Comparison of ENCODE assay signal across 25 mouse cellular contexts in genomic region chr16:96914495-96914894, GRCm38 (mm10).
DNase-seq lines count a peak whose midpoint lies in the region; ATAC-seq and TF ChIP-seq lines count a peak whose summit lies in the region.
"Had no signal": no experiment of that assay in that cellular context is flagged by ENCODE, and none has a peak within 500 bp of the region (broad histone marks: within the 10 kb centered on the region; RNA-seq: fewer than 3 reads in every experiment).

No protein-coding gene starts in this region.

- H3K9ac ChIP-seq in hindbrain, postnatal 0 days (replicated peaks; ENCODE audit: low read length), result no peak overlapping the region
- no peak overlapping the region for H3K9ac ChIP-seq in hindbrain, embryonic 14.5 days
- H3K9ac ChIP-seq in midbrain, embryonic 14.5 days (replicated peaks; ENCODE audit: low read length), result no peak overlapping the region
- H3K9ac ChIP-seq: embryonic facial prominence, embryonic 12.5 days; embryonic facial prominence, embryonic 15.5 days; forebrain, embryonic 12.5 days; forebrain, embryonic 15.5 days; heart, embryonic 13.5 days; hindbrain, embryonic 15.5 days; intestine, embryonic 15.5 days had no signal

- WGBS in hindbrain, postnatal 0 days, result 88% methylated on average over 3 of the region's 3 CpGs
- 81% methylated on average over 3 of the region's 3 CpGs for WGBS in hindbrain, embryonic 14.5 days
- 78% methylated on average over 3 of the region's 3 CpGs for WGBS in midbrain, embryonic 14.5 days
- 91% methylated on average over 3 of the region's 3 CpGs for WGBS in midbrain, embryonic 10.5 days

- H3K4me1 ChIP-seq in hindbrain, postnatal 0 days (ENCODE audit: insufficient read depth, low read length), result peaks cover 2% of the 10 kb centered on the region; the same call in 1 of the 2 replicates
- peaks cover 8% of the 10 kb centered on the region for H3K4me1 ChIP-seq in hindbrain, embryonic 14.5 days (replicated peaks; ENCODE audit: control insufficient read depth, insufficient read depth, low read length)
- peaks cover 13% of the 10 kb centered on the region for H3K4me1 ChIP-seq in midbrain, embryonic 14.5 days (ENCODE audit: control insufficient read depth, insufficient read depth, low read length)
- H3K4me1 ChIP-seq in midbrain, embryonic 10.5 days, result peaks cover under 1% of the 10 kb centered on the region; the same call in 1 of the 2 replicates
- H3K4me1 ChIP-seq: embryonic facial prominence, embryonic 12.5 days; embryonic facial prominence, embryonic 15.5 days; intestine, embryonic 15.5 days had no signal

- no peaks in the 10 kb centered on the region for H3K36me3 ChIP-seq in hindbrain, postnatal 0 days (ENCODE audit: insufficient read depth, low read length)
- H3K36me3 ChIP-seq in hindbrain, embryonic 14.5 days (replicated peaks; ENCODE audit: control insufficient read depth, insufficient read depth), result no peaks in the 10 kb centered on the region
- H3K36me3 ChIP-seq in midbrain, embryonic 14.5 days (ENCODE audit: control insufficient read depth, insufficient read depth, low read length), result no peaks in the 10 kb centered on the region
- no peaks in the 10 kb centered on the region for H3K36me3 ChIP-seq in midbrain, embryonic 10.5 days
- H3K36me3 ChIP-seq: embryonic facial prominence, embryonic 12.5 days; embryonic facial prominence, embryonic 15.5 days; forebrain, embryonic 12.5 days; forebrain, embryonic 15.5 days; heart, embryonic 13.5 days; hindbrain, embryonic 15.5 days; intestine, embryonic 15.5 days had no signal

- TF ChIP-seq CTCF in hindbrain, postnatal 0 days (IDR thresholded peaks at IDR 0.05; ENCODE audit: low read depth), result no peak

- no peaks in the 10 kb centered on the region for H3K9me3 ChIP-seq in hindbrain, postnatal 0 days (ENCODE audit: low read length)
- H3K9me3 ChIP-seq in hindbrain, embryonic 14.5 days (ENCODE audit: control insufficient read depth, low read length), result no peaks in the 10 kb centered on the region
- no peaks in the 10 kb centered on the region for H3K9me3 ChIP-seq in midbrain, embryonic 14.5 days (ENCODE audit: control insufficient read depth, low read length)
- no peaks in the 10 kb centered on the region for H3K9me3 ChIP-seq in midbrain, embryonic 10.5 days (replicated peaks)
- H3K9me3 ChIP-seq: embryonic facial prominence, embryonic 12.5 days; embryonic facial prominence, embryonic 15.5 days; forebrain, embryonic 12.5 days; forebrain, embryonic 15.5 days; heart, embryonic 13.5 days; hindbrain, embryonic 15.5 days; intestine, embryonic 15.5 days had no signal

- H3K27me3 ChIP-seq in hindbrain, postnatal 0 days (ENCODE audit: insufficient read depth, low read length), result no peaks in the 10 kb centered on the region
- no peaks in the 10 kb centered on the region for H3K27me3 ChIP-seq in hindbrain, embryonic 14.5 days (ENCODE audit: control insufficient read depth, insufficient read depth, low read length)
- H3K27me3 ChIP-seq in midbrain, embryonic 14.5 days (ENCODE audit: control insufficient read depth, insufficient read depth, low read length), result no peaks in the 10 kb centered on the region
- H3K27me3 ChIP-seq in midbrain, embryonic 10.5 days (ENCODE audit: low read depth, poor library complexity, severe bottlenecking), result no peaks in the 10 kb centered on the region
- H3K27me3 ChIP-seq: embryonic facial prominence, embryonic 12.5 days; embryonic facial prominence, embryonic 15.5 days; forebrain, embryonic 12.5 days; forebrain, embryonic 15.5 days; hindbrain, embryonic 15.5 days; intestine, embryonic 15.5 days had no signal

- peak; percentile 88 for ATAC-seq in frontal cortex, adult (ENCODE audit: low TSS enrichment)
- ATAC-seq in hindbrain, postnatal 0 days, result no peak
- ATAC-seq in hindbrain, embryonic 14.5 days (ENCODE audit: low FRiP score), result no peak
- no peak for ATAC-seq in midbrain, embryonic 14.5 days (ENCODE audit: low FRiP score, low TSS enrichment)
- ATAC-seq: activated CD4-positive, CD25-positive, alpha-beta regulatory T cell, adult 4 months; forebrain, embryonic 15.5 days; intestine, embryonic 15.5 days had no signal

- no peak for DNase-seq in frontal cortex, postnatal 36 days (ENCODE audit: low spot score in 2 of 2)
- no peak for DNase-seq in hindbrain, postnatal 0 days (ENCODE audit: low spot score)
- DNase-seq in hindbrain, embryonic 14.5 days (ENCODE audit: low spot score), result no peak
- DNase-seq in midbrain, embryonic 14.5 days, result no peak
- DNase-seq in midbrain, embryonic 10.5 days (ENCODE audit: low spot score), result no peak
- peak; percentile 69 for DNase-seq in brain, adult 2 months (ENCODE audit: low read depth, low spot score)
- no peak for DNase-seq in right cerebral cortex, adult 18-20 months
- DNase-seq: adrenal gland, adult 8-10 months; adrenal gland, postnatal 25 days; cerebellum, adult 18-20 months; cerebellum, adult 9-10 months; cerebellum, postnatal 14 days; gastrocnemius, adult 2 months; gastrocnemius, postnatal 14 days; heart, adult 18-20 months; heart, postnatal 14 days had no signal

- no peak overlapping the region for H3K4me2 ChIP-seq in hindbrain, postnatal 0 days (ENCODE audit: low read depth, low read length)
- no peak overlapping the region for H3K4me2 ChIP-seq in hindbrain, embryonic 14.5 days (replicated peaks)
- no peak overlapping the region for H3K4me2 ChIP-seq in midbrain, embryonic 14.5 days (ENCODE audit: low read length)
- H3K4me2 ChIP-seq: embryonic facial prominence, embryonic 12.5 days; embryonic facial prominence, embryonic 15.5 days; forebrain, embryonic 12.5 days; forebrain, embryonic 15.5 days; heart, embryonic 13.5 days; hindbrain, embryonic 15.5 days; intestine, embryonic 15.5 days had no signal

- no peak overlapping the region for H3K4me3 ChIP-seq in hindbrain, postnatal 0 days (ENCODE audit: low read length)
- H3K4me3 ChIP-seq in hindbrain, embryonic 14.5 days (replicated peaks; ENCODE audit: low read length), result no peak overlapping the region
- no peak overlapping the region for H3K4me3 ChIP-seq in midbrain, embryonic 14.5 days (replicated peaks; ENCODE audit: low read depth, low read length)
- H3K4me3 ChIP-seq in midbrain, embryonic 10.5 days, result no peak overlapping the region
- H3K4me3 ChIP-seq: embryonic facial prominence, embryonic 12.5 days; embryonic facial prominence, embryonic 15.5 days; forebrain, embryonic 12.5 days; forebrain, embryonic 15.5 days; gastrocnemius, adult 2 months; heart, embryonic 13.5 days; hindbrain, embryonic 15.5 days; intestine, embryonic 15.5 days had no signal

- H3K27ac ChIP-seq in hindbrain, postnatal 0 days, result peak overlapping the region; percentile 11; the same call in 1 of the 2 replicates
- H3K27ac ChIP-seq in hindbrain, embryonic 14.5 days, result no peak overlapping the region
- 0 out of 2 replicates have a peak overlapping the region, but pooled peaks have one; percentile 41 for H3K27ac ChIP-seq in midbrain, embryonic 14.5 days (replicated peaks; ENCODE audit: low read depth, low read length)
- H3K27ac ChIP-seq in midbrain, embryonic 10.5 days (replicated peaks), result no peak overlapping the region
- H3K27ac ChIP-seq: embryonic facial prominence, embryonic 12.5 days; embryonic facial prominence, embryonic 15.5 days; forebrain, embryonic 12.5 days; forebrain, embryonic 15.5 days; gastrocnemius, adult 2 months; heart, embryonic 13.5 days; hindbrain, embryonic 15.5 days; intestine, embryonic 15.5 days had no signal

Comparison
In these comparisons a context has a peak if more than half of its experiments do, and no peak if none do; other contexts are left out.
1. H3K27ac ChIP-seq: peak in hindbrain, postnatal 0 days (single experiment) and midbrain, embryonic 14.5 days (single experiment); none in hindbrain, embryonic 14.5 days (single experiment) and midbrain, embryonic 10.5 days (single experiment).